In the genomic region with DNA sequence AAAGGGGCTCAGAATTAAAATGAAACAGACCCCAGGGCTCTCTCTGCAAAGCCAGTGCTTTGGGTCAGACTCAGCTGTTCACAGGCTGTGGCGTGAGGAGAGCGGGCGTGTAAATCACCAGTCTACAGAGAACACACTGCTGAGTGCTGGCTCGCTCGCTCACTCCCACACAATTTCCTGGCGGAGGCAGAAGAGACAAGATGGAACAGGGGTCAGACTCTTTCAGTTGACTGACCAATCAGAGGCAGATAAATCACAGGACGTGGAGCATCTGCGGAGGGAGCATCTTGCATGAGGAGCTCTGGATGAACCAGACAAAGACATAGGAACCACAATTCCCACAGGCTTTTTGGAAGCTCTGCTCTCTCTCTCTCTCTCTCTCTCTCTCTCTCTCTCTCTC, we compare ENCODE assay signal across 12 mouse cellular contexts.
DNase-seq lines count a peak whose midpoint lies in the region; ATAC-seq lines count a peak whose summit lies in the region.
"Had no signal": no experiment of that assay in that cellular context is flagged by ENCODE, and none has a peak within 500 bp of the region (broad histone marks: within the 10 kb centered on the region; RNA-seq: fewer than 3 reads in every experiment).

No protein-coding gene starts in this region.

- H3K36me3 ChIP-seq in neural tube, embryonic 11.5 days (ENCODE audit: control insufficient read depth, insufficient read depth, low read length) = no peaks in the 10 kb centered on the region
- H3K36me3 ChIP-seq: kidney, embryonic 15.5 days had no signal

- no peaks in the 10 kb centered on the region for H3K9me3 ChIP-seq in neural tube, embryonic 11.5 days (ENCODE audit: control insufficient read depth, low read length)
- H3K9me3 ChIP-seq: kidney, embryonic 15.5 days had no signal

- peak overlapping the region; percentile 38; the same call in 1 of the 2 replicates for H3K9ac ChIP-seq in neural tube, embryonic 11.5 days (ENCODE audit: low read length)
- H3K9ac ChIP-seq: kidney, embryonic 15.5 days had no signal

- no peak overlapping the region for H3K4me3 ChIP-seq in neural tube, embryonic 11.5 days (ENCODE audit: low read depth, low read length)
- H3K4me3 ChIP-seq: kidney, embryonic 15.5 days had no signal

- DNase-seq in frontal cortex, postnatal 14 days (ENCODE audit: low spot score in 2 of 2) = no peak
- DNase-seq in neural tube, embryonic 11.5 days (ENCODE audit: low spot score) = no peak
- no peak for DNase-seq in neural tube, embryonic 10.5 days (ENCODE audit: extremely low spot score, low spot score)
- peak; percentile 60 for DNase-seq in mesoderm, embryonic 11.5 days (ENCODE audit: low read depth, low spot score)
- no peak for DNase-seq in adrenal gland, postnatal 10 days
- DNase-seq in adrenal gland, adult 18-20 months (ENCODE audit: low spot score in 2 of 2) = no peak
- no peak for DNase-seq in c-Kit-positive CD71-positive TER-119-positive erythroid progenitor cells, embryonic 14.5 days (ENCODE audit: low spot score)
- DNase-seq: adrenal gland, postnatal 25 days; cerebellum, adult 9-10 months; spleen, adult 18-20 months had no signal

- ATAC-seq in frontal cortex, adult (ENCODE audit: low TSS enrichment) = peak; percentile 51; the same call in 1 of the 2 replicates
- no peak for ATAC-seq in neural tube, embryonic 11.5 days (ENCODE audit: insufficient read depth, low FRiP score, low TSS enrichment)

- H3K27me3 ChIP-seq in neural tube, embryonic 11.5 days (ENCODE audit: control insufficient read depth, insufficient read depth, low read length) = no peaks in the 10 kb centered on the region

- H3K27ac ChIP-seq in neural tube, embryonic 11.5 days (ENCODE audit: low read depth, low read length) = peak overlapping the region; percentile 73
- H3K27ac ChIP-seq: kidney, embryonic 15.5 days had no signal

- H3K4me2 ChIP-seq in neural tube, embryonic 11.5 days (ENCODE audit: low read depth) = no peak overlapping the region
- H3K4me2 ChIP-seq: kidney, embryonic 15.5 days had no signal

- H3K4me1 ChIP-seq in neural tube, embryonic 11.5 days (ENCODE audit: control insufficient read depth, insufficient read depth, low read length) = peaks cover 34% of the 10 kb centered on the region

- 40% methylated on average over 8 of the region's 8 CpGs for WGBS in neural tube, embryonic 11.5 days
